Mouse (Mus musculus): Measurements from ENCODE around the gene Gfi1. TPM values are rescaled to one million over a fixed set of nuclear protein-coding genes. Genes with fewer than 3 reads are reported as not detected.

Gene Gfi1
- 0.07 TPM in 1 of 2 replicates, not detected in the other for polyA plus RNA-seq (2015; fragmentation: Nextera tagmentation; extraction: Ambion mirVana)

DNA sequence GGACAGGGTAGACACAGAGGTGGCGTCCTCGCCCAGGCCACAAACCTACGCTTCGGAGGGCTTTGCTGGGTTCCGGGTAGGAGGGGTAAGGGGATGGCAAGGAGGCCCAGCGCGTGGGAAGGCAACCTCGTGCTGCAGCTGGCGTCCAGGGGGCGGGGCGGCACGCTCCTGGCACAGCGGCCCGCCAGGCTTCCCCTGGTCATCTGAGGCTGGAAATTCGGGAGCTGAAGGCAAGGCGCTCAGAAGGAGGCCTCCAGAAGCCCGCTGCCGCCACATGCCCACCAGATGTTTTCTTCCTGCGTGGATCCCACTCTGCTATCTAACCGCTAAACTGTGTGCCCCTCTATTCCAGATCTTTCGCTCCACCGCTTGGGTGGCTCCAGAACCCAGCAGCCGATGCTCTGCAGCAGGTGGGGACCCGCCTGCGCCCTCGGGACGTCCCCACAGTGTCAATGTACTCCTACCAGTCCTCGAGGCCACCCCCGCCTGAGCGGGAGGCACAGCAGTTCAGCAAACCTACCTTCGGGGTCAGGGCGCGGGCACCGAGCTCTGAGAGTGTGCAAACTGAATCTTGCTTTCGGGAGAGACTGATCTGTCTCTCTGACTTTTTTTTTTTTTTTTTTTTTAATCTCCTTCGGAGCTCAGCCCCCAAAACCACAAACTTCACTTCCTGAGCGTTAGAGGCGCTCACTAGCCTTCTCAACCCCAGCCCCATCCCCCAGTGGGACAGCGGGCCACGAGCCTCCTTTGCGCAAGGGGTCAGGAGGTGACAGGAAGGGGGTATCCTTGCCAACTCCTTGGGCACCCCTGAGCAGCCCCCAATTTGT lies at the start of gene Gfi1:
Gene Gfi1 (minus strand): TSS at position 602 of the 827 bp plus-strand sequence.

Other genes with a start within 250 kb of the Gfi1 start
- 0.07 TPM in 2 replicates for gene Gm42669, start 218.4 kb downstream of the Gfi1 start, polyA plus RNA-seq (2015; fragmentation: Nextera tagmentation; extraction: Ambion mirVana)
- gene 1700028K03Rik, start 191.3 kb downstream of the Gfi1 start, polyA plus RNA-seq (2015; fragmentation: Nextera tagmentation; extraction: Ambion mirVana) = 0.02 and 0.07 TPM in 2 replicates
- gene Rpap2, start 128.7 kb downstream of the Gfi1 start, polyA plus RNA-seq (2015; fragmentation: Nextera tagmentation; extraction: Ambion mirVana) = 10.4 and 11.4 TPM in 2 replicates
- 12.9 TPM in 2 replicates for gene Glmn, start 128.1 kb downstream of the Gfi1 start, polyA plus RNA-seq (2015; fragmentation: Nextera tagmentation; extraction: Ambion mirVana)
- gene Ube2d2b, start 104.1 kb upstream of the Gfi1 start, polyA plus RNA-seq (2015; fragmentation: Nextera tagmentation; extraction: Ambion mirVana) = 0.16 TPM in 1 of 2 replicates, not detected in the other
- 50.5 and 51.0 TPM in 2 replicates for gene Evi5, start 149.1 kb upstream of the Gfi1 start, polyA plus RNA-seq (2015; fragmentation: Nextera tagmentation; extraction: Ambion mirVana)
- gene Rpl5, start 174.5 kb upstream of the Gfi1 start, polyA plus RNA-seq (2015; fragmentation: Nextera tagmentation; extraction: Ambion mirVana) = 34.5 and 36.6 TPM in 2 replicates